Mouse (Mus musculus): Measurements from ENCODE around the gene Gpr55.

DNA sequence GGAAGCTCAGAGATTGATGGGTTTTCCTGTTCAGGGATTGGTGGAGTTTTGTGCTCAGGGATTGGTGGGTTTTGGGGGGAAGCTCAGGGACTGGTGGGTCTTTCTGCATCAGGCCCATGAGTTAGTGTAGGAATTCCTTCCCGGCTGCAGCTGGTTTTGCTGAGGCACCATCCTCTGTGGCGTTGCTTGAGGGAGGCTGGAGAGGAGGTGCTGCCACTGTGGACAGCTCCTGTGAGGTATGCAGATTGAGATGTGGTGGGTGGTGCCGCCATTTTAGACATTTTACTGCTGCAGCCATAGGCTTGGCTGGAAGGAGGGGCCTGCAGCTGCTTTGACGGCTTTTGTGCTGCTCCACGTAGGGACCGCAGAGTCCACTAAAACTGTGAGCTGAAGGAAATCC lies 31.4 kb downstream of the Gpr55 start:
- TF ChIP-seq GATA1 (IDR thresholded peaks at IDR 0.05; ENCODE audit: borderline replicate concordance, low read length) (no peak), FLI1 (IDR thresholded peaks at IDR 0.05; ENCODE audit: low read length) (no peak)
